ENCODE assay signal across 22 mouse cellular contexts in genomic region chr15:83107814-83108213, GRCm38 (mm10).
"Had no signal": no experiment of that assay in that cellular context is flagged by ENCODE, and none has a peak within 500 bp of the region (broad histone marks: within the 10 kb centered on the region; RNA-seq: fewer than 3 reads in every experiment).

No protein-coding gene starts in this region.

- H3K36me3 ChIP-seq: limb, embryonic 12.5 days had no signal

- H3K9ac ChIP-seq: kidney, embryonic 15.5 days; limb, embryonic 12.5 days; limb, embryonic 15.5 days; liver, embryonic 14.5 days; liver, postnatal 0 days; lung, embryonic 14.5 days had no signal

- H3K4me3 ChIP-seq: kidney, embryonic 15.5 days; limb, embryonic 12.5 days; limb, embryonic 15.5 days; megakaryocyte, embryonic 14.5 days had no signal

- DNase-seq: kidney, adult 2 months; kidney, postnatal 14 days; kidney, postnatal 4 days; left cerebral cortex, postnatal 4 days; liver, postnatal 0 days; lung, embryonic 14.5 days; right cerebral cortex, adult 18-20 months; right cerebral cortex, postnatal 14 days; right cerebral cortex, postnatal 4 days; thymus, adult 18-20 months; thymus, postnatal 36 days had no signal

- H3K27me3 ChIP-seq: kidney, embryonic 15.5 days; limb, embryonic 15.5 days; megakaryocyte, embryonic 14.5 days had no signal

- H3K9me3 ChIP-seq: kidney, embryonic 15.5 days; limb, embryonic 12.5 days; limb, embryonic 15.5 days; megakaryocyte, embryonic 14.5 days had no signal

- H3K4me2 ChIP-seq: kidney, embryonic 15.5 days; limb, embryonic 12.5 days; limb, embryonic 15.5 days; liver, embryonic 11.5 days; lung, embryonic 14.5 days; midbrain, embryonic 11.5 days had no signal

- ATAC-seq: intestine, postnatal 0 days; liver, postnatal 0 days; lung, postnatal 0 days had no signal

- H3K27ac ChIP-seq: kidney, embryonic 15.5 days; limb, embryonic 12.5 days; limb, embryonic 15.5 days; liver, embryonic 14.5 days; macrophage; stomach, postnatal 0 days had no signal
